Mouse (Mus musculus): ENCODE data around the gene Flvcr2.

Gene Flvcr2

GRCm38 (mm10) chr12:85736203-85736602 lies 10.1 kb upstream of the Flvcr2 start:
- DNase-seq (ENCODE audit: low spot score): no peak

GRCm38 (mm10) chr12:85736960-85737359 lies 9.4 kb upstream of the Flvcr2 start:
- DNase-seq (ENCODE audit: low spot score): no peak

GRCm38 (mm10) chr12:85746696-85747219 lies 419 bp downstream of the Flvcr2 start:
- DNase-seq (ENCODE audit: low spot score): no peak

GRCm38 (mm10) chr12:85747343-85747742 lies 1.0 kb downstream of the Flvcr2 start:
- no peak for DNase-seq (ENCODE audit: low spot score)

- DNase-seq (ENCODE audit: low spot score): no peak
These were observed 3.5 kb downstream of the Flvcr2 start for GRCm38 (mm10) chr12:85749861-85750260.

- DNase-seq (ENCODE audit: low spot score): no peak
These were observed 5.8 kb downstream of the Flvcr2 start for GRCm38 (mm10) chr12:85752116-85752515.

- DNase-seq (ENCODE audit: low spot score): no peak
These were observed 6.9 kb downstream of the Flvcr2 start for GRCm38 (mm10) chr12:85753223-85753622.

- DNase-seq (ENCODE audit: low spot score): no peak
These were observed 8.4 kb downstream of the Flvcr2 start for GRCm38 (mm10) chr12:85754611-85755265.

GRCm38 (mm10) chr12:85756455-85756854 lies 10.1 kb downstream of the Flvcr2 start:
- DNase-seq (ENCODE audit: low spot score): no peak

- DNase-seq (ENCODE audit: low spot score): no peak
These were observed 10.7 kb downstream of the Flvcr2 start for GRCm38 (mm10) chr12:85757074-85757473.

- no peak for DNase-seq (ENCODE audit: low spot score)
These were observed 12.4 kb downstream of the Flvcr2 start for GRCm38 (mm10) chr12:85758741-85759140.

GRCm38 (mm10) chr12:85761471-85761870 lies 15.1 kb downstream of the Flvcr2 start:
- no peak for DNase-seq (ENCODE audit: low spot score)

- no peak for DNase-seq (ENCODE audit: low spot score)
These were observed 18.3 kb downstream of the Flvcr2 start for GRCm38 (mm10) chr12:85764686-85765085.

GRCm38 (mm10) chr12:85766287-85766686 lies 19.9 kb downstream of the Flvcr2 start:
- no peak for DNase-seq (ENCODE audit: low spot score)

- no peak for DNase-seq (ENCODE audit: low spot score)
These were observed 21.4 kb downstream of the Flvcr2 start for GRCm38 (mm10) chr12:85767750-85768149.

GRCm38 (mm10) chr12:85771356-85771755 lies 25.0 kb downstream of the Flvcr2 start:
- DNase-seq (ENCODE audit: low spot score): no peak

GRCm38 (mm10) chr12:85778962-85779361 lies 32.6 kb downstream of the Flvcr2 start:
- no peak for DNase-seq (ENCODE audit: low spot score)

GRCm38 (mm10) chr12:85779707-85780106 lies 33.4 kb downstream of the Flvcr2 start:
- DNase-seq (ENCODE audit: low spot score): no peak

- DNase-seq (ENCODE audit: low spot score): no peak
These were observed 35.3 kb downstream of the Flvcr2 start for GRCm38 (mm10) chr12:85781606-85782005.

GRCm38 (mm10) chr12:85784916-85785815 lies 38.8 kb downstream of the Flvcr2 start:
- no peak for DNase-seq (ENCODE audit: low spot score)

- no peak for DNase-seq (ENCODE audit: low spot score)
These were observed 45.8 kb downstream of the Flvcr2 start for GRCm38 (mm10) chr12:85792158-85792557.

- peak; percentile 23 for DNase-seq (ENCODE audit: low spot score)
These were observed 46.5 kb downstream of the Flvcr2 start for GRCm38 (mm10) chr12:85792821-85793346.

GRCm38 (mm10) chr12:85794094-85794493 lies 47.8 kb downstream of the Flvcr2 start:
- no peak for DNase-seq (ENCODE audit: low spot score)

All from embryo, embryonic 10 days (tissue).